9 mouse cellular contexts compared by ENCODE assay signal in the genomic region with DNA sequence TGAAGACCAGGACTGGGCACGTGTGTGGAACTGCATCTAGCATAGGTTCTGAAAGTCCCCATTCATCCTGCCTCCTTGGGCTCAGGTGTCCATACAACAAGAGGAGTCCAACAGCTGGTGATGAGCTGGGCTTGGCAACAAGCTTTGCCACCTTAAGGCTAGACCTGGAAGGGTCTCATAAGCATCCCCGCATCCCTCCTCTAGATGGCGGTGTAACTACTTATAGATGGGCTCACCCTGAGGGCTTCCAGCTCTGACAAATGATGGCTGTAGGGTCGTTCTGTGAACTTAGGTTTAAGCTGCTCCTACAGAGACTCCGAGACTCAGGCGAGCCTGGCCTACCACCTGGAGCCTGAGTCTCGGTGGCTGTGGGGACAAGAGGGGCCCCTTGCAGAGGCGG. TPM values are rescaled to one million over a fixed set of nuclear protein-coding genes. Genes with fewer than 3 reads are reported as not detected.
DNase-seq lines count a peak whose midpoint lies in the region; ATAC-seq and TF ChIP-seq lines count a peak whose summit lies in the region.
"Had no signal": no experiment of that assay in that cellular context is flagged by ENCODE, and none has a peak within 500 bp of the region (broad histone marks: within the 10 kb centered on the region; RNA-seq: fewer than 3 reads in every experiment).

No protein-coding gene starts in this region.

- H3K27me3 ChIP-seq in forebrain, embryonic 14.5 days (replicated peaks; ENCODE audit: control insufficient read depth, insufficient read depth, low read length) = no peaks in the 10 kb centered on the region
- H3K27me3 ChIP-seq in forebrain, embryonic 13.5 days = no peaks in the 10 kb centered on the region
- no peaks in the 10 kb centered on the region for H3K27me3 ChIP-seq in lung, embryonic 14.5 days (ENCODE audit: insufficient read depth, low read length)
- H3K27me3 ChIP-seq: heart, embryonic 15.5 days had no signal

- WGBS in forebrain, embryonic 14.5 days = 28% methylated on average over 8 of the region's 8 CpGs
- WGBS in forebrain, embryonic 13.5 days = 28% methylated on average over 8 of the region's 8 CpGs
- 23% methylated on average over 8 of the region's 8 CpGs for WGBS in lung, embryonic 14.5 days

- no peaks in the 10 kb centered on the region for H3K9me3 ChIP-seq in forebrain, embryonic 14.5 days (replicated peaks; ENCODE audit: control insufficient read depth, low read length)
- H3K9me3 ChIP-seq in forebrain, embryonic 13.5 days (replicated peaks) = no peaks in the 10 kb centered on the region
- H3K9me3 ChIP-seq in lung, embryonic 14.5 days (ENCODE audit: low read depth, low read length) = no peaks in the 10 kb centered on the region
- H3K9me3 ChIP-seq: heart, embryonic 15.5 days had no signal

- DNase-seq in forebrain, embryonic 14.5 days (ENCODE audit: low spot score) = peak; percentile 64
- peak; percentile 53 for DNase-seq in lung, embryonic 14.5 days
- DNase-seq in lung, adult 18-20 months = no peak
- DNase-seq in embryo, embryonic 9.5 days (ENCODE audit: extremely low spot score) = peak; percentile 9
- DNase-seq in retina, postnatal 1 day = peak; percentile 67
- no peak for DNase-seq in ovary, postnatal 36 days (ENCODE audit: low spot score)
- no peak for DNase-seq in c-Kit-positive CD71-positive TER-119-positive erythroid progenitor cells, embryonic 14.5 days (ENCODE audit: low spot score)

- H3K4me1 ChIP-seq in forebrain, embryonic 14.5 days (ENCODE audit: control insufficient read depth, insufficient read depth, low read length) = peaks cover 13% of the 10 kb centered on the region; the same call in 1 of the 2 replicates
- H3K4me1 ChIP-seq in forebrain, embryonic 13.5 days = peaks cover 15% of the 10 kb centered on the region
- peaks cover 6% of the 10 kb centered on the region for H3K4me1 ChIP-seq in lung, embryonic 14.5 days (ENCODE audit: insufficient read depth)

- ATAC-seq in forebrain, embryonic 14.5 days = no peak
- ATAC-seq in forebrain, embryonic 13.5 days = no peak
- no peak for ATAC-seq in lung, embryonic 14.5 days (ENCODE audit: insufficient read depth)

- no peak overlapping the region for H3K4me3 ChIP-seq in forebrain, embryonic 14.5 days (ENCODE audit: low read depth, low read length)
- H3K4me3 ChIP-seq in forebrain, embryonic 13.5 days = no peak overlapping the region
- H3K4me3 ChIP-seq in lung, embryonic 14.5 days (ENCODE audit: low read depth, low read length) = no peak overlapping the region
- H3K4me3 ChIP-seq: heart, embryonic 15.5 days had no signal

- H3K4me2 ChIP-seq in forebrain, embryonic 14.5 days (ENCODE audit: low read length) = no peak overlapping the region
- no peak overlapping the region for H3K4me2 ChIP-seq in forebrain, embryonic 13.5 days
- H3K4me2 ChIP-seq in lung, embryonic 14.5 days = no peak overlapping the region
- H3K4me2 ChIP-seq: heart, embryonic 15.5 days had no signal

- no peak overlapping the region for H3K27ac ChIP-seq in forebrain, embryonic 14.5 days (ENCODE audit: low read depth, low read length)
- H3K27ac ChIP-seq in forebrain, embryonic 13.5 days = no peak overlapping the region
- no peak overlapping the region for H3K27ac ChIP-seq in lung, embryonic 14.5 days (ENCODE audit: low read depth)
- H3K27ac ChIP-seq: heart, embryonic 15.5 days had no signal

- no peaks in the 10 kb centered on the region for H3K36me3 ChIP-seq in forebrain, embryonic 14.5 days (ENCODE audit: control insufficient read depth, insufficient read depth, low read length)
- no peaks in the 10 kb centered on the region for H3K36me3 ChIP-seq in forebrain, embryonic 13.5 days (ENCODE audit: poor library complexity, severe bottlenecking)
- no peaks in the 10 kb centered on the region for H3K36me3 ChIP-seq in lung, embryonic 14.5 days (ENCODE audit: insufficient read depth)
- H3K36me3 ChIP-seq: heart, embryonic 15.5 days had no signal

- no peak overlapping the region for H3K9ac ChIP-seq in forebrain, embryonic 14.5 days (ENCODE audit: low read length)
- no peak overlapping the region for H3K9ac ChIP-seq in forebrain, embryonic 13.5 days
- H3K9ac ChIP-seq in lung, embryonic 14.5 days = no peak overlapping the region
- H3K9ac ChIP-seq: heart, embryonic 15.5 days had no signal

- TF ChIP-seq CTCF in lung, embryonic 14.5 days (IDR thresholded peaks at IDR 0.05; ENCODE audit: low read depth) = peak; percentile 42

RNA-seq across cellular contexts. Expression of gene 1700010I14Rik, which starts 3.0 kb away (rescaled TPM):
- 1.0 and 1.4 TPM in 2 replicates for polyA plus RNA-seq in forebrain, embryonic 14.5 days (2014; fragmentation: Nextera tagmentation; extraction: Ambion mirVana)
- 2.1 and 2.4 TPM in 2 replicates for polyA plus RNA-seq in forebrain, embryonic 13.5 days (2015; fragmentation: Nextera tagmentation; extraction: Ambion mirVana)
- 1.4 and 1.5 TPM in 2 replicates for polyA plus RNA-seq in lung, embryonic 14.5 days (2014; fragmentation: Nextera tagmentation; extraction: Ambion mirVana)

Comparison
In these comparisons a context has a peak if more than half of its experiments do, and no peak if none do; other contexts are left out.
1. DNase-seq: peak in forebrain, embryonic 14.5 days (single experiment), lung, embryonic 14.5 days (single experiment), embryo, embryonic 9.5 days (single experiment) and retina, postnatal 1 day (single experiment); none in lung, adult 18-20 months (0 of 2), ovary, postnatal 36 days (single experiment) and c-Kit-positive CD71-positive TER-119-positive erythroid progenitor cells, embryonic 14.5 days (single experiment).